Mouse (Mus musculus) heart, postnatal 25 days (tissue): ENCODE results near the gene Enox2. TPM values are rescaled to one million over a fixed set of nuclear protein-coding genes. Genes with fewer than 3 reads are reported as not detected.

Experiments
- DNase-seq: peaks from one replicate; pipeline ENCODE4 v3.0.0; 2022; ENCODE audit warnings: low spot score
- intact Hi-C: fragments of 180-260 bp; cut with DNase I; formaldehyde crosslinking; loops from one replicate; pipeline ENCODE4 v1.15.1; 2025
- total RNA-seq, 2 experiments: library from RNA; stranded (reverse); gene quantifications; 2 replicates each; pipeline ENCODE4 v1.2.3; 2021

The Enox2 gene
- total RNA-seq, 2 experiments from 2014 or later = 8.9 to 11.2 TPM

GRCm38 (mm10) chrX:49045118-49045517 lies 242.9 kb downstream of the Enox2 start:
- no peak for DNase-seq
- intact Hi-C loops = no loop called here

- no peak for DNase-seq
- intact Hi-C loops = no loop called here
Observed at GRCm38 (mm10) chrX:49009746-49010145, 278.3 kb downstream of the Enox2 start.

GRCm38 (mm10) chrX:49005655-49006054 lies 282.4 kb downstream of the Enox2 start:
- no peak for DNase-seq
- intact Hi-C loops = no loop called here

- intact Hi-C loops = no loop called here
- DNase-seq = no peak
Observed at GRCm38 (mm10) chrX:49002892-49003291, 285.2 kb downstream of the Enox2 start.

- intact Hi-C loops = no loop called here
- no peak for DNase-seq
Observed at GRCm38 (mm10) chrX:48985653-48986052, 302.4 kb downstream of the Enox2 start.

- no peak for DNase-seq
- intact Hi-C loops = no loop called here
Observed at GRCm38 (mm10) chrX:48984451-48984850, 303.6 kb downstream of the Enox2 start.

Other genes with a start within 250 kb of the Enox2 start
- gene Arhgap36, start 175.7 kb upstream of the Enox2 start, total RNA-seq = under 1 TPM; 0.17 to 0.49 TPM